Mouse (Mus musculus): ENCODE measurements around the gene Rxfp4. TPM values are rescaled to one million over a fixed set of nuclear protein-coding genes. Genes with fewer than 3 reads are reported as not detected.

Rxfp4 gene
- not detected for polyA plus RNA-seq (2017; shearing (Covaris generic))

GRCm38 (mm10) chr3:88652846-88653515 is at the start of gene Rxfp4:
Rxfp4 (minus strand) TSS chr3:88653142.

GRCm38 (mm10) chr3:88684980-88685941 is 32.3 kb upstream of the Rxfp4 start, which contains the start of gene Khdc4:
Khdc4 (plus strand) TSS chr3:88685803.

GRCm38 (mm10) chr3:88605666-88606065 is 47.3 kb downstream of the Rxfp4 start, which contains the start of gene Arhgef2:
Arhgef2 (plus strand) TSS chr3:88605966.

Other genes with a start within 250 kb of the Rxfp4 start
- gene Pmf1, start 242.8 kb downstream of the Rxfp4 start, polyA plus RNA-seq (2017; shearing (Covaris generic)) = 35.4 TPM
- gene Slc25a44, start 228.0 kb downstream of the Rxfp4 start, polyA plus RNA-seq (2017; shearing (Covaris generic)) = 16.6 TPM
- 67.7 TPM for gene Sema4a, start 192.0 kb downstream of the Rxfp4 start, polyA plus RNA-seq (2017; shearing (Covaris generic))
- 9.6 TPM for gene Lmna, start 143.2 kb downstream of the Rxfp4 start, polyA plus RNA-seq (2017; shearing (Covaris generic))
- 0.38 TPM for gene Mex3a, start 120.7 kb downstream of the Rxfp4 start, polyA plus RNA-seq (2017; shearing (Covaris generic))
- not detected for gene Rab25, start 104.8 kb downstream of the Rxfp4 start, polyA plus RNA-seq (2017; shearing (Covaris generic))
- 183 TPM for gene Lamtor2, start 100.1 kb downstream of the Rxfp4 start, polyA plus RNA-seq (2017; shearing (Covaris generic))
- gene Ubqln4, start 99.4 kb downstream of the Rxfp4 start, polyA plus RNA-seq (2017; shearing (Covaris generic)) = 66.9 TPM
- gene Ssr2, start 77.3 kb downstream of the Rxfp4 start, polyA plus RNA-seq (2017; shearing (Covaris generic)) = 126 TPM
- gene Arhgef2, start 47.2 kb downstream of the Rxfp4 start, polyA plus RNA-seq (2017; shearing (Covaris generic)) = 126 TPM
- gene Khdc4, start 32.7 kb upstream of the Rxfp4 start, polyA plus RNA-seq (2017; shearing (Covaris generic)) = 119 TPM
- gene Rit1, start 63.7 kb upstream of the Rxfp4 start, polyA plus RNA-seq (2017; shearing (Covaris generic)) = 49.3 TPM
- 53.3 TPM for gene Syt11, start 122.0 kb upstream of the Rxfp4 start, polyA plus RNA-seq (2017; shearing (Covaris generic))
- gene Gon4l, start 182.1 kb upstream of the Rxfp4 start, polyA plus RNA-seq (2017; shearing (Covaris generic)) = 30.4 TPM